Mouse (Mus musculus): ENCODE data around the gene Slc8a1. TPM values are rescaled to one million over a fixed set of nuclear protein-coding genes. Genes with fewer than 3 reads are reported as not detected.

The Slc8a1 gene
- polyA plus RNA-seq, 1 experiment, result 2.1 TPM

DNA sequence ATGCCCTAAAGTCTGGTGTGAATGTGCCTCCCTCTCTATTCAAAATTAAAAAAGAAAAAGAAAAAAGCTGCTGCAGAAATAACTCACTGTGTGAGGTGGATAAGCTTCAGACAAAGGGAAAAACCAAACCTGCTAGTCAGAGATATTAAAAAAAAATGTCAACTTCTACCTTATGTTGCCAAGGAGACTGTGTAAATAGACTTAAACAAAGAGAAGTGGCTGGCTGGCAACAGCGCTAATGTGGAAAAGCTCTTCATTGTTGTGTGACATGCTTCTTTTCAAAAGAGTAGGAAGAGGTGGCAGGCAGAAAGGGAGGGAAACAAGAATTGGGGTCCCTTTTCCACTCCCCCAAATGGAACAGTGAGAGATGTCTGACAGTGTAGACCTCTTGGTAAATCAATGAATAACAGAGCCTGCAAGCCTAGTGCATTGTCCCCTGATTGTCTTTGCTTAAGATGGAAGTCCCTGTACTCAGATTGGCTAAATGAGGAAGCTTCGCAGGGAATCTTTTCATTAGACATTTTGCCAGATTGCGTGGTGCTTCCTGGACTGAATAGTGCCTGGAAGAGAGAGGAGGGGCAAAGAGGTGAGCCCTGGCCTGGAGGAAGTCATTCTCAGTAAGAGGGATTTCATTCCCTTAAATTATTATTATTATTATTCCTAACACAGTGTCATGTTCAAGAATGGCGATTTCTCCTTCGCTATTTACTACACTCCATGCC, 237.3 kb downstream of the Slc8a1 start:
- TF ChIP-seq CEBPB (IDR thresholded peaks at IDR 0.05; ENCODE audit: low read depth), result no peak
- no peak for TF ChIP-seq USF1 (IDR thresholded peaks at IDR 0.05; ENCODE audit: low read depth)
- no peak for TF ChIP-seq CTCF (IDR thresholded peaks at IDR 0.05; ENCODE audit: control insufficient read depth, insufficient read depth, insufficient read length)
- TF ChIP-seq MAX (IDR thresholded peaks at IDR 0.05), result no peak
- no peak for TF ChIP-seq MYOG (IDR thresholded peaks at IDR 0.05; ENCODE audit: control insufficient read depth, extremely low read depth, insufficient read length)
- no peak for TF ChIP-seq FOSL1 (IDR thresholded peaks at IDR 0.05; ENCODE audit: insufficient read depth, low read length, poor library complexity, severe bottlenecking)
- no peak for TF ChIP-seq MYOD1 (IDR thresholded peaks at IDR 0.05; ENCODE audit: control insufficient read depth, insufficient read length, low read depth)
- Histone ChIP-seq H3K27me3 (ENCODE audit: control insufficient read depth, insufficient read depth, insufficient read length) (no peaks in the 10 kb centered on the region), H3K79me2 (ENCODE audit: control insufficient read depth, insufficient read depth) (no peaks in the 10 kb centered on the region), H3K36me3 (ENCODE audit: control insufficient read depth, insufficient read depth) (no peaks in the 10 kb centered on the region), H3K79me3 (ENCODE audit: low read depth) (no peaks in the 10 kb centered on the region), H3K4me3 (ENCODE audit: insufficient read depth, poor library complexity, severe bottlenecking) (no peak overlapping the region), H3ac (ENCODE audit: control insufficient read depth, insufficient read length, low read depth) (no peak overlapping the region)

DNA sequence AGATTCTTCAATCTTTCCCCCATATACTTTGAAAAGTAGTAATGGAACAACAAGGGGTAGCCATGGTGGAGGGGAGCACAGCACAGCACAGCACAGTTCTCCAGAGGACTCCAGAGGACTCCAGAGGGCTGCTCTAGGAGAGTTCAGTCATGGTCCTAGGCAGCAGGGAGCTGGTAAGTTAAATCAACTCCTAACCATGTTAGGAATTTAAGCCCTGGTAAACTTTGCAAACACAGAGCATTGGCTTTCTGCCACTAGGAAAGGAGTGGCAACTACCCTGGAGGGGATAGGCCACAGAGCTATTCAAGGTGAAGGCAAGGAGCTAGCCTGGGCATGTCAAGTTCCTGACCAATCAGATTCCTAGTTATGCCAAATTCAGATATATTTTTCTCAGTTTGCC, 240.3 kb downstream of the Slc8a1 start:
- Histone ChIP-seq H3K4me3 (ENCODE audit: insufficient read depth, poor library complexity, severe bottlenecking) (no peak overlapping the region), H3ac (ENCODE audit: control insufficient read depth, insufficient read length, low read depth) (no peak overlapping the region), H3K36me3 (ENCODE audit: control insufficient read depth, insufficient read depth) (no peaks in the 10 kb centered on the region), H3K79me3 (ENCODE audit: low read depth) (no peaks in the 10 kb centered on the region), H3K79me2 (ENCODE audit: control insufficient read depth, insufficient read depth) (no peaks in the 10 kb centered on the region), H3K27me3 (ENCODE audit: control insufficient read depth, insufficient read depth, insufficient read length) (no peaks in the 10 kb centered on the region)
- TF ChIP-seq MYOD1 (IDR thresholded peaks at IDR 0.05; ENCODE audit: control insufficient read depth, insufficient read length, low read depth), result no peak
- no peak for TF ChIP-seq MYOG (IDR thresholded peaks at IDR 0.05; ENCODE audit: control insufficient read depth, extremely low read depth, insufficient read length)
- TF ChIP-seq CTCF (IDR thresholded peaks at IDR 0.05; ENCODE audit: control insufficient read depth, insufficient read depth, insufficient read length), result no peak
- no peak for TF ChIP-seq FOSL1 (IDR thresholded peaks at IDR 0.05; ENCODE audit: insufficient read depth, low read length, poor library complexity, severe bottlenecking)
- TF ChIP-seq USF1 (IDR thresholded peaks at IDR 0.05; ENCODE audit: low read depth), result no peak
- TF ChIP-seq MAX (IDR thresholded peaks at IDR 0.05), result no peak
- TF ChIP-seq CEBPB (IDR thresholded peaks at IDR 0.05; ENCODE audit: low read depth), result no peak

DNA sequence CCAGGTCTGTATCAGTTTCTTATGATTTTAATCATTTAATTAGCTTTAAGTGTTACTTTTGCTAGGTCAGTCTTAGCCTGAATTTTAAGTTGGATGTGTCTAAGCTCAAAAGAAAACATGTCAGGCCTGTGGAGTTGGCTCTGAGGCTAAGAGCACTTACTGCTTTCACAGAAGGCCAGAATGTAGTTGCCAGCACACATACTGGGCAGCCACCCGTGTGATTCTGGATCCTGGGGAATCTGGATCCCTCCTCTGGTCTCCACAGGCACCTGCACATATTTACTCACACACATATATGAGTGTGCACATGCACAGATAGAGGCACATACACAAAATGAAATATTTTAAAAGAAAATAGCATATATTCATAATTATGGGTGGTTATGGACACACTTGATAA, 241.6 kb downstream of the Slc8a1 start:
- no peak overlapping the region for H3K4me3 ChIP-seq (ENCODE audit: insufficient read depth, poor library complexity, severe bottlenecking)
- H3ac ChIP-seq (ENCODE audit: control insufficient read depth, insufficient read length, low read depth), result no peak overlapping the region
- no peaks in the 10 kb centered on the region for H3K79me3 ChIP-seq (ENCODE audit: low read depth)
- H3K27me3 ChIP-seq (ENCODE audit: control insufficient read depth, insufficient read depth, insufficient read length), result no peaks in the 10 kb centered on the region
- no peaks in the 10 kb centered on the region for H3K79me2 ChIP-seq (ENCODE audit: control insufficient read depth, insufficient read depth)
- no peaks in the 10 kb centered on the region for H3K36me3 ChIP-seq (ENCODE audit: control insufficient read depth, insufficient read depth)
- TF ChIP-seq CTCF (IDR thresholded peaks at IDR 0.05; ENCODE audit: control insufficient read depth, insufficient read depth, insufficient read length) (no peak), CEBPB (IDR thresholded peaks at IDR 0.05; ENCODE audit: low read depth) (no peak), FOSL1 (IDR thresholded peaks at IDR 0.05; ENCODE audit: insufficient read depth, low read length, poor library complexity, severe bottlenecking) (no peak), MYOD1 (IDR thresholded peaks at IDR 0.05; ENCODE audit: control insufficient read depth, insufficient read length, low read depth) (no peak)

DNA sequence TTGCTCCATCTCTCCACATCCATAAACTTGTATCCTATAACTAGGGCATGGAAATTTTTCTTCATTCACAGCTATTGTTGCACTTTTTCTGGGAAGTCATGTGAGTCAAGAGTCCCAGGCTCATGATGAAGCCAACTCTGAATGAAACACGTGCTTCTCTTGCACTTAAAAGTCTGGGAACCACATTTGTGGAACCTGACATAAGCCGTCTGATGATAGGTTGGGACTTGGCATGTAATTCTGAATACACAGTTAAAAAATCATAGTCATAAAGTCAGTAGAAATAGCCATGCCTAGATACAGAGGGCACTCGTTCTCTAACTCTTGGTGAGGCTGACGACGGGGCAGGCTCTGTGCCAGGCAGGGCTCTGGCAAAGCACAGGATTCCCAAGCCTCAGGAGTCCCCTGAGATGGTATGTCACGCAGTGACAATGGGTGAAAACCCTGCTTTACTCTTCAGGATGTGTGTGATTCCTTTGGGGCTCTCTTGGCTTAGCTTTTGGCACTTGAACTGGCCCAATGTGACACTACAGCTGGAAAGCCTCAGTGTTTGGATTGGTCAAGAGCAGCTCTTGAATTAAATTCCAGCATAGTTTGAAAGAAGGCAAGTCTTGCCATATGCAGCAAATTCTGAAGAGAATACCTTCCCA, 245.8 kb downstream of the Slc8a1 start:
- Histone ChIP-seq H3K79me3 (ENCODE audit: low read depth) (no peaks in the 10 kb centered on the region), H3K36me3 (ENCODE audit: control insufficient read depth, insufficient read depth) (no peaks in the 10 kb centered on the region), H3K79me2 (ENCODE audit: control insufficient read depth, insufficient read depth) (no peaks in the 10 kb centered on the region), H3K27me3 (ENCODE audit: control insufficient read depth, insufficient read depth, insufficient read length) (no peaks in the 10 kb centered on the region), H3ac (ENCODE audit: control insufficient read depth, insufficient read length, low read depth) (no peak overlapping the region), H3K4me3 (ENCODE audit: insufficient read depth, poor library complexity, severe bottlenecking) (no peak overlapping the region)
- TF ChIP-seq CTCF (IDR thresholded peaks at IDR 0.05; ENCODE audit: control insufficient read depth, insufficient read depth, insufficient read length) (no peak), CEBPB (IDR thresholded peaks at IDR 0.05; ENCODE audit: low read depth) (no peak), FOSL1 (IDR thresholded peaks at IDR 0.05; ENCODE audit: insufficient read depth, low read length, poor library complexity, severe bottlenecking) (no peak), MAX (IDR thresholded peaks at IDR 0.05) (no peak), USF1 (IDR thresholded peaks at IDR 0.05; ENCODE audit: low read depth) (no peak), MYOD1 (IDR thresholded peaks at IDR 0.05; ENCODE audit: control insufficient read depth, insufficient read length, low read depth) (no peak), MYOG (IDR thresholded peaks at IDR 0.05; ENCODE audit: control insufficient read depth, extremely low read depth, insufficient read length) (no peak)

DNA sequence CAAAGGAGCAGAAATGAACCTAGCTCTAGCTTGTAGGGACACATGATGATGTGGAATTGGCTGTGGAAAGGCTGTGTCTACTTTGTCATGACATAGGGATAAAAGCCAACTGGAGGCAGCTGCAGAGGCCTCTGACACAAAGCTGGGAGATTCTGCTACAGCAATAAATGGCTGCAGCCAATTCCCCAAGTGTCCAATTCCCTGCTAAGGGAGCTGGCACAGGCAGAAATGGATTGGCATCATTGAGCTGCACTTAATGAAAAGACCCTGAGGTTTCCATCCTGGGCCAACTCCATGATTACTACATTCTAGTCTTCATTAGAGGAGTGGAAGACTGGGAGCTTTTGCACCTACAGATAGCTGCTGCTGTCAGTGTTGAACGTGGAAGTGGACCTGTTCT, 251.8 kb downstream of the Slc8a1 start:
- Histone ChIP-seq H3K79me2 (ENCODE audit: control insufficient read depth, insufficient read depth) (no peaks in the 10 kb centered on the region), H3K79me3 (ENCODE audit: low read depth) (no peaks in the 10 kb centered on the region), H3K36me3 (ENCODE audit: control insufficient read depth, insufficient read depth) (no peaks in the 10 kb centered on the region), H3K27me3 (ENCODE audit: control insufficient read depth, insufficient read depth, insufficient read length) (no peaks in the 10 kb centered on the region), H3K4me3 (ENCODE audit: insufficient read depth, poor library complexity, severe bottlenecking) (no peak overlapping the region), H3ac (ENCODE audit: control insufficient read depth, insufficient read length, low read depth) (no peak overlapping the region)
- TF ChIP-seq MAX (IDR thresholded peaks at IDR 0.05) (no peak), CTCF (IDR thresholded peaks at IDR 0.05; ENCODE audit: control insufficient read depth, insufficient read depth, insufficient read length) (no peak), USF1 (IDR thresholded peaks at IDR 0.05; ENCODE audit: low read depth) (no peak), MYOD1 (IDR thresholded peaks at IDR 0.05; ENCODE audit: control insufficient read depth, insufficient read length, low read depth) (no peak)

All from C2C12 (cell line).